Mouse (Mus musculus) intestine, embryonic 14.5 days (tissue): ENCODE measurements around the gene Id3. TPM values are rescaled to one million over a fixed set of nuclear protein-coding genes. Genes with fewer than 3 reads are reported as not detected.

Experiments used
- ATAC-seq: fragments of 200-750 bp; cut with Nextera tagmentation; replicated peaks from 2 replicates; pipeline ENCODE4 v1.8.0; 2017; ENCODE audit warnings: low read depth, moderate number of reproducible peaks, moderate TSS enrichment, moderate library complexity; ENCODE audit not compliant: low FRiP score, low TSS enrichment
- DNase-seq: peaks from one replicate; pipeline ENCODE4 v3.0.0-alpha.2; 2018; ENCODE audit warnings: low spot score
- H3K27ac ChIP-seq: fragments of 300-500 bp; sonication (generic); 2 replicates; pipeline ENCODE4 v1.5.1; 2014; ENCODE audit warnings: low read depth, mild to moderate bottlenecking, control low read depth
- H3K27me3 ChIP-seq: fragments of 300-500 bp; sonication (generic); replicated peaks from 2 replicates; pipeline ENCODE4 v1.6.1; 2014; ENCODE audit warnings: low read length, control low read depth; ENCODE audit not compliant: control insufficient read depth, insufficient read depth
- H3K36me3 ChIP-seq: fragments of 300-500 bp; sonication (generic); 2 replicates; pipeline ENCODE4 v1.6.1; 2014; ENCODE audit warnings: low read length, control low read depth; ENCODE audit not compliant: control insufficient read depth, insufficient read depth
- H3K4me1 ChIP-seq: fragments of 300-500 bp; sonication (generic); replicated peaks from 2 replicates; pipeline ENCODE4 v1.6.1; 2014; ENCODE audit warnings: low read length, control low read depth, mixed read lengths; ENCODE audit not compliant: control insufficient read depth, insufficient read depth
- H3K4me2 ChIP-seq: fragments of 300-500 bp; sonication (generic); 2 replicates; pipeline ENCODE4 v1.6.1; 2014; ENCODE audit warnings: low read length
- H3K4me3 ChIP-seq: fragments of 300-500 bp; sonication (generic); 2 replicates; pipeline ENCODE4 v1.5.1; 2014; ENCODE audit warnings: low read depth, low read length, control low read depth, mixed read lengths
- H3K9ac ChIP-seq: fragments of 300-500 bp; sonication (generic); 2 replicates; pipeline ENCODE4 v1.6.1; 2014; ENCODE audit warnings: mild to moderate bottlenecking, low read length
- H3K9me3 ChIP-seq: fragments of 300-500 bp; sonication (generic); 2 replicates; pipeline ENCODE4 v1.6.1; 2016; ENCODE audit warnings: low read length, control low read depth; ENCODE audit not compliant: control insufficient read depth
- WGBS: fragments of 180-500 bp; shearing (Covaris S2); extraction: QIAGEN DNeasy Blood & Tissue Kit; methylation state at CpG from one replicate; pipeline ENCODE4 v1.1.7; 2014; 5-methylcytosine and 5-hydroxymethylcytosine counted together
- polyA plus RNA-seq: library from polyadenylated mRNA; unstranded; fragments of >200 nt; fragmentation: Nextera tagmentation; extraction: Ambion mirVana; gene quantifications from 2 replicates; pipeline ENCODE4 v1.2.1, GENCODE M21; 2014

The Id3 gene
- polyA plus RNA-seq, 1 experiment from 2014 or later: 325 TPM

DNA sequence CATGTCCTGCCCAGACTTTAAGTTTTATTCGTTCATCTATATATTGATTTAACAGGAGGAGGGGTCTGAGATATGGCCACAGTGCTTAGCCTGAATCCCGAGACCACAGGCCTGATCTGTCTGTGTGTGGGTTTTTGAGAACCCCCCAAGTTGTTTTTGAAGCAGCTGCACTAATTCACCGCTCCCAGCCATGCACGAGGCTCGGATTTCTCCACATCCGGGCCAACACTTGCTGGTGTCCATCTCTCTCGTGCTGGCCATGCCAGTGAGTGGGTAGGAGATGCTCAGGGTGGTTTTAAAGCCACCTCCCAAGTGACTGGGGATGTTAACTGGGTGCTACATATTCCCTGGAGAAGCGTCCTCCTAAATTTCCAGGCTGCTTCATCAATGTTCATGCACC lies 21.7 kb downstream of the Id3 start:
- DNase-seq (no peak), ATAC-seq (no peak)
- H3K27ac ChIP-seq: no peak overlapping the region
- H3K4me2 ChIP-seq: no peak overlapping the region
- H3K9ac ChIP-seq: no peak overlapping the region
- no peak overlapping the region for H3K4me3 ChIP-seq
- WGBS: 82% methylated on average over 8 of the region's 8 CpGs
- no peaks in the 10 kb centered on the region for H3K27me3 ChIP-seq
- H3K4me1 ChIP-seq: 0 out of 2 replicates have a peak, but pooled peaks cover under 1% of the 10 kb centered on the region
- no peaks in the 10 kb centered on the region for H3K36me3 ChIP-seq
- H3K9me3 ChIP-seq: no peaks in the 10 kb centered on the region

DNA sequence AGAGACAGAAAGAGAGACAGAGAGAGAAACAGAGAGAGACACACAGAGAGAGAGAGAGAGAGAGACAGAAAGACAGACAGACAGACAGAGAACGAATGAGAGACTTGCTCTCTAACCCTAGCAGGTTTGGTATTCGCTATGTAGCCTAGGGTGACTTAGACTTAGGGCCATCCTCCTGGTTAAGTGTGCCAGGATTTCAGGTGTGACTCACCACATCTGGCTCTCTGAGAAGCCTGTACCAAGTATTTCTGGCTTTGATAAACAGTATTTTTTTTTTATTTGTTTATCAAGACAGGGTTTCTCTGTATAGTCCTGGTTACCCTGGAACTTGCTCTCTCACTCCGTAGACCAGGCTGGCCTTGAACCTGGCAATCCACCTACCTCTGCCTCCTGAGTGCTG lies 24.4 kb downstream of the Id3 start:
- Histone ChIP-seq H3K4me1 (peaks cover 5% of the 10 kb centered on the region; the same call in 1 of the 2 replicates), H3K27ac (no peak overlapping the region), H3K27me3 (no peaks in the 10 kb centered on the region), H3K4me3 (no peak overlapping the region), H3K9me3 (no peaks in the 10 kb centered on the region), H3K4me2 (no peak overlapping the region), H3K36me3 (no peaks in the 10 kb centered on the region), H3K9ac (no peak overlapping the region)
- ATAC-seq (no peak), DNase-seq (no peak)
- 80% methylated on average over 3 of the region's 3 CpGs for WGBS

- no peaks in the 10 kb centered on the region for H3K36me3 ChIP-seq
- H3K9ac ChIP-seq: no peak overlapping the region
- no peak overlapping the region for H3K4me3 ChIP-seq
- 75% methylated on average over 4 of the region's 4 CpGs for WGBS
- H3K4me1 ChIP-seq: peaks cover 28% of the 10 kb centered on the region
- no peak for DNase-seq
- no peaks in the 10 kb centered on the region for H3K9me3 ChIP-seq
- ATAC-seq: no peak
- H3K4me2 ChIP-seq: no peak overlapping the region
- no peak overlapping the region for H3K27ac ChIP-seq
- no peaks in the 10 kb centered on the region for H3K27me3 ChIP-seq
Measured at GRCm38 (mm10) chr4:136170401-136170800, 27.1 kb downstream of the Id3 start.

DNA sequence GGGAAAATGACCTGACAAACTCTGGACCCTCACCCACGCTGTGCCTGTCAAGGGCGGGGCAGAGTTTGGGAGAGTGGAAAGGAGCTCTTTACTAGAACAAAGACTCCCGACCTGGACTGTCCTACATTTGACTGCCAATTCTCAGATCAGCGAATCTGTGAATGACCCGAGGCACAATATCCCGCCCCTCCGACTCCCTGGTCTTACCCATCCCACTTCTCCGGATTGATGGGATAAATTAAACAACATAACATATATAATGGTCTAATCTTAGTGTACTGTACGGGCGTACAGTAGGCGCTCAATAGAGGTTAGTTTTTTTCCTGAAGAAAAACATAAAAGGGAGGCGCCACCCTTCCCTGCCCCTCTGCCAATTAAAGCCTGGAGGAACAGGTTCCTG lies 28.2 kb downstream of the Id3 start:
- H3K36me3 ChIP-seq: no peaks in the 10 kb centered on the region
- H3K4me3 ChIP-seq: peak overlapping the region; percentile 74
- no peak overlapping the region for H3K27ac ChIP-seq
- WGBS: 25% methylated on average over 12 of the region's 12 CpGs
- H3K9ac ChIP-seq: peak overlapping the region; percentile 46; the same call in 1 of the 2 replicates
- ATAC-seq (no peak), DNase-seq (no peak)
- H3K9me3 ChIP-seq: no peaks in the 10 kb centered on the region
- H3K4me1 ChIP-seq: peaks cover 31% of the 10 kb centered on the region
- peak overlapping the region; percentile 100 for H3K4me2 ChIP-seq
- no peaks in the 10 kb centered on the region for H3K27me3 ChIP-seq

DNA sequence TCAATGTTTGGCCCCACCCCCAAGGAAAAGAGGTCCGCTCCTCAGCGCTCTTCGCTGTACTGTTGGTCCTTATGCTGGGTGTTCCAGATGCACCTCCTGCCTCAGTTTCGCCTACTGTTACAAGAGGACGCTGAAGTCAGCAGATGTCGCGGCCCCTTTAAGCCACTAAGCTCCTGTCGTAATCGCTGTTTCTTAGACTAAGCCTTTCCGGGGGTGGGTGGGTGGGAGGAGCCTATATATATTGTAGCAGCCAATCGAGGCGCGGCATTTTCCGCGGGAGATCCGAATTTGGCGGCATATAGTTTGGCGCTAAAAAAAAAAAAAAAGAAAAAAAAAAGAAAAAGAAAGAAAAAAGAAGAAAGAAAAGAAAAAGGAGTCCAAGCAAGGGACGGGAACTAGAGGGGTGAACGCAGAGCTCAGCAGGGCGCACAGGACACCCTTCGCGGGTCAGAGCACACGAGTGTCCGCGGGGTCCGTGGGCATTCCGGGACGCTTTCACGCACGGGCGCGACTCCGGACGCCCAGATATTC lies 28.8 kb downstream of the Id3 start, which contains the start of gene E2f2:
Gene E2f2, plus strand, starts transcription at position 384 of the 531 bp plus-strand sequence.
- ATAC-seq: peak; percentile 59
- H3K4me1 ChIP-seq: peaks cover 31% of the 10 kb centered on the region
- no peaks in the 10 kb centered on the region for H3K9me3 ChIP-seq
- peak within 1 kb of the TSS; percentile 100 for H3K4me2 ChIP-seq
- peak within 1 kb of the TSS; percentile 74 for H3K4me3 ChIP-seq
- H3K9ac ChIP-seq: peak within 1 kb of the TSS; percentile 63
- under 1% methylated on average over 35 of the region's 35 CpGs for WGBS
- peak; percentile 85 for DNase-seq
- no peaks in the 10 kb centered on the region for H3K27me3 ChIP-seq
- 0 out of 2 replicates have a peak within 1 kb of the TSS, but pooled peaks have one; percentile 54 for H3K27ac ChIP-seq
- H3K36me3 ChIP-seq: no peaks in the 10 kb centered on the region

DNA sequence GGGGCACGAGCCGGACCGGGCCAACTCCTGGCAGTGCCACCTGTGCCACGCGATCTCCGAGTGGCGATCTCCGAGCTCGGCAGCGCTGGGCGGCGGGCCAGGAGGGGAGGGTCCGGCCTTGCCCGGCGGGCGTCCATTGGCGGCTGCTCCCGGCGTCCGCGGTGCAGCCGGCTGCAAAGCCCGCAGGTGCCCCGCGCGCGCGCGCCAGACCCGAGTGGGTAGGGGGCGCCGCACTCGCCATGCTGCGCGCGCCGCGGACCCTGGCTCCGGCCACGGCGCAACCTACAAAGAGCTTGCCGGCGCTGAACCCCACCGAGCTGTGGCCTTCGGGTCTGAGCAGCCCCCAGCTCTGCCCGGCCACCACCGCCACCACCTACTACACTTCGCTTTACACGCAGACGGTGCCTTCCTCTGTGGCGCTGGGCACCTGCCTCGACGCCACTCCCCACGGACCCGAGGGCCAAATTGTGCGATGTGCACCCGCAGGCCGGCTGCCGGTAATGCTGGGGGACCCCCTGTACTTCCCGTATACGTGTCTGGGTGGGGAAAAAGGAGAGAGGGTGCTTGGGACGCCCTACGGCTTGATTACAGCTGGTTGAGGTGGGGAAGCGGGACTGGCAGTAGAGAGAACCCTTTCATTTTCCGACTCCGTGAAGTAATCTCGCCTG lies 29.4 kb downstream of the Id3 start:
- H3K4me1 ChIP-seq: peaks cover 32% of the 10 kb centered on the region

DNA sequence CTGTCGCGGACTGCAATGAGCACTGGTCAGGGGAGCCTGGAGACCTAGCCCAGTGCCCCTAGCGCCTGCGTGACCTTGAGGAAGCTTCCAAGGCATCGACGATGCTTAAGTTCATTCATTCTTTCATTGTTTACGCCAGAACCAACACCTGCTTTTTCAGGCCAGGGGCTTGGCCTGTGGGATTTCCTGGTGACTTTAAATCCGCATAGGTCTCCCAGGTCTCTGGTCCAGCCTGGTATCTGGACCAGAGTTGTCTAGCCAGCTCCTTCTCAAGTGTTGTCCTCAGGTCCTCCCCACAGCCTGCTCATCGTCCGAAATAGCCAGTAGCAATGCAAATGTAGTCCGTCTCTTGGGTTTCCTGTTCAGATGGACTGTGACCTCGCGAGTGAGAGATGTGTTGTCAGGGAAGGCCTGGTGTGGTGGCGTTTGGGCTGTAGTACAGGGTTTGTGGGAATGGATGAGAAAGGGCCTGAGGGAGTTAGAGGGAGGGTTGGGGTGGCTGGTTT lies 30.0 kb downstream of the Id3 start:
- Histone ChIP-seq H3K27me3 (no peaks in the 10 kb centered on the region), H3K4me1 (peaks cover 38% of the 10 kb centered on the region), H3K9ac (peak overlapping the region; percentile 63), H3K4me3 (peak overlapping the region; percentile 74), H3K4me2 (peak overlapping the region; percentile 100), H3K27ac (0 out of 2 replicates have a peak overlapping the region, but pooled peaks have one; percentile 33), H3K9me3 (no peaks in the 10 kb centered on the region), H3K36me3 (no peaks in the 10 kb centered on the region)
- DNase-seq (no peak), ATAC-seq (no peak)
- WGBS: 9% methylated on average over 14 of the region's 14 CpGs

More for the DNA sequence above, 29.4 kb downstream of the Id3 start:
- 1% methylated on average over 39 of the region's 67 CpGs for WGBS
- H3K27me3 ChIP-seq: no peaks in the 10 kb centered on the region
- 0 out of 2 replicates have a peak overlapping the region, but pooled peaks have one; percentile 54 for H3K27ac ChIP-seq
- peak overlapping the region; percentile 63 for H3K9ac ChIP-seq
- peak; percentile 21; the same call in 1 of the 2 replicates for ATAC-seq
- peak overlapping the region; percentile 100 for H3K4me2 ChIP-seq
- H3K4me3 ChIP-seq: peak overlapping the region; percentile 74
- no peaks in the 10 kb centered on the region for H3K36me3 ChIP-seq
- no peaks in the 10 kb centered on the region for H3K9me3 ChIP-seq
- DNase-seq: peak; percentile 81

GRCm38 (mm10) chr4:136174216-136175193 lies 31.2 kb downstream of the Id3 start:
- DNase-seq: no peak
- no peak overlapping the region for H3K27ac ChIP-seq
- H3K9ac ChIP-seq: no peak overlapping the region

More at GRCm38 (mm10) chr4:136174216-136175193, 31.2 kb downstream of the Id3 start:
- no peak for ATAC-seq
- Histone ChIP-seq H3K36me3 (no peaks in the 10 kb centered on the region), H3K4me1 (peaks cover 41% of the 10 kb centered on the region), H3K4me3 (no peak overlapping the region), H3K27me3 (no peaks in the 10 kb centered on the region), H3K4me2 (peak overlapping the region; percentile 100), H3K9me3 (no peaks in the 10 kb centered on the region)
- 72% methylated on average over 13 of the region's 13 CpGs for WGBS
